Mouse (Mus musculus): Measurements from ENCODE around the gene Krt34.
A peak's percentile ranks its signal among the peaks of the same experiment; 100 is the strongest.

The Krt34 gene

DNA sequence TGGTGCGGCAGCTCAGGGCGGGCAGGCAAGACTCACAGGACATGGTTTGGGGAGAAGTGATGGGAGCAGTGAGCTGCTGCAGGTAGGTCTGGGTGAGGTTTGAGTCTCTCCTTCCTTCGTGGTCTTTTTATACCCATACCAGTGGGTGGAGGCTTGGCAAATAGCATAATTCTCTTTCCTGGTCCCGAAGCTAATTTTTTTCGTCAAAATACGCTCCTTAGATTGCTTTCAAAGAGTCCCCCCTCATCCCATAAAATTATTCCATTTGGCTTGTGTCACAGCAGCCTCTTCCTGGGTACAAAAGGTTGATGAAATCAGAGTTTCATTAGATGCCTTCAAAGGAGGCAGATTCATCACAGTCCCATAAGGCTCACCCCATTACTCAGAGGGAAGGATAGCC lies at the start of gene Krt34:
Krt34 (minus strand) TSS at position 101 of the 400 bp plus-strand sequence.
- no peak for DNase-seq (ENCODE audit: extremely low spot score)

- DNase-seq (ENCODE audit: extremely low spot score), result no peak
Observed at GRCm38 (mm10) chr11:100088378-100089025, 47.1 kb upstream of the Krt34 start.

- no peak for DNase-seq (ENCODE audit: extremely low spot score)
Observed at GRCm38 (mm10) chr11:100087861-100088260, 46.5 kb upstream of the Krt34 start, which contains the start of gene Krt32. Gene Krt32 (minus strand): TSS chr11:100088226.

GRCm38 (mm10) chr11:100073873-100074272 lies 32.5 kb upstream of the Krt34 start:
- no peak for DNase-seq (ENCODE audit: extremely low spot score)

DNA sequence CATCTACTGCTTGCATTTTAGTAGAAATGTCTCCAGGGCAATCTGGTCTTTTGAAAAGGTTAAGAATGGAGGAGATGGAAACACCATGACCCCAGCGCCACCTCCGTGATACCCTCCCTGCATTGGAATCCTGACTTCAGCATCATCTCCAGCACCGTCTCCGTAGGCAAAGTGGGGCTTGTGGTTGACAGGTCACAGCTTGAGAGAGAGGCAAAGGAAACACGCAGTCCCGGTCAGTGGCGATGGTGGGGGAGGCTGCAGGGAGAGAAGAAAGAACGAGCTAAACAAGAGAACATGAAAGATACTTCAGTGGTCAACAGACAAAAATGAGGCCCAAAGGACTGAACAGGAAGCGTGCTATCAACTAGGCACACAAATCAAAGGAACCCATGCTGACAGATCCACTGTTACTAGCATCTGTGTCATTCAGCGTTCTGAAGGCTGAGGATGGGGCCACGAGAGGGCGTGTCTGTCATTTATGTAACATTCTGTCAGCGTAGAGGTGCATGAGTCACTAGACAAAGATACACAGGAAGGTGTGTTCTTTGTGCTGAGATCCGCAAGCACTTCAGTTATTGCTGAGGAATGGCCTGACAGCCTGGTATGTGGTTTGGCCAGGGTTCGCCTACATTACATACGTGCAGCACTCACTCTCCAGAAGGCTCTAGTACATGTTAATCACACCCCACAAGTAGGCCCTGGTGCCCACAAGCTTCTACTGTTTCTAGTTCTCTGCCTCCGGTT lies 26.1 kb upstream of the Krt34 start:
- no peak for DNase-seq (ENCODE audit: extremely low spot score)

GRCm38 (mm10) chr11:100066236-100067010 lies 25.1 kb upstream of the Krt34 start:
- DNase-seq (ENCODE audit: extremely low spot score), result no peak

DNA sequence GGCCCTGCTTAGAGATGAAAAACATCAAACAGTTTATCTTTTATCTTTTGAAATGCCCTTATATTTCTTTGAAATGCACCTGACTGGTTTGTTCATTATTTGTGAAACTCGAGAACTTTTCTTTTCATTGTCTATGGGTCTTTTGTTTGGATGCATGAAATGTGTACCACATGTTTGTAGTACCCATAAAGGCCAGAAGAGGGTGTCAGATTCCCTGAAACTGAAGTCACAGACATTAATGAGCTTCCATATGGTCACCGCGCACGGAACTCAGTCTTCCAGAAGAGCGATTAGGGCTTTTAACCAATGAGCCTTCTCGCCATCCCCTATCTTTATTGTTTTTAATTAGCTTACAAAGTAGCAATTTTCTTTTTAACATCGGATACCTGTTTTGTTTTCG lies 17.5 kb upstream of the Krt34 start:
- peak; percentile 6 for DNase-seq (ENCODE audit: extremely low spot score)

DNA sequence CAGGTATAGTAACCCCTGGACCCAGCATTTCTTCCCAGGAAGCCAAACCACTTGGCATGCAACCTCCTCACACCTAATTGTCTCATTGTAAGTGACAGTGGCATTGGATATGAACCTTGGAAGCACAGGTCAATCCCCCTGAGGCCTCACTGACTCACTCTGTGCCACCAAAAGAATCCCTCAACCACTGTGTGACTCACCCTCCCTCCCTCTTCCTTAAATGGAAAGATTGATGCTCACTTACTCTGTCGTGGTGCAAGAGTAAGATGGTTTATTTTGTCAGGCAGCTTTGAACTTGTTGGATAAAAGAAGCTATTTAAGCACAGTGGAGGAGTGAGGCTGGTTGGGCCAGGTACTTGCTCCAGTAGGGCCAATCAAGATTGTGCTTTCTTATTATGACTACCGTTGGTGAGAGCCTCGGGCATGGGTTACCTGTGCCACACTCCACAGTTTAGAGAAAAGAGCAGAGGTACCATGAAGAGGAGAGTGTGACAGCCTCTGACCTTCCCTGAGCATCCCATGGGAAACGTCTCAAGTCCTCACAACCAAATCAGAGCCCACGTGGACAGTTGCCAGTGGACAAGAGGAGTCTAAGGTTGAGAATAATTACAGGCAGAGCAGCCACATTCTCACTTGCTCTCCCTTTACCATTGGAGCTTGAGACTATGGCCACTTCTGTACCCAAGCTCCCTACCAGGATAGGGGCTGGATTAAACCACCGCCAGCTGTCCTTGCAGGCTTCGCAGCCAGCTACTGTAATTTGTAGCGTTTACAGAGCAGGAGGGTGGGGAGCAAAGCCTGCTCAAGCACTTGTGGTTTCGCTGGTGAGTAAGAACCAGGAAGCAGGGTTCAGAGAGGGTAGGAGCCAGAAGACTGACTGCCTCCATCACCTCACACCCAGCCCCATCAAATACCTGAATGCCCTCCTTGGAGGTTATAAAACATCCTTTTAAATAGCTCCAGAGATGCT lies 14.6 kb upstream of the Krt34 start:
- no peak for DNase-seq (ENCODE audit: extremely low spot score)

- no peak for DNase-seq (ENCODE audit: extremely low spot score)
Observed at GRCm38 (mm10) chr11:100050451-100050850, 9.1 kb upstream of the Krt34 start, which contains the start of gene Krt31. Gene Krt31 (minus strand): TSS chr11:100050551.

DNA sequence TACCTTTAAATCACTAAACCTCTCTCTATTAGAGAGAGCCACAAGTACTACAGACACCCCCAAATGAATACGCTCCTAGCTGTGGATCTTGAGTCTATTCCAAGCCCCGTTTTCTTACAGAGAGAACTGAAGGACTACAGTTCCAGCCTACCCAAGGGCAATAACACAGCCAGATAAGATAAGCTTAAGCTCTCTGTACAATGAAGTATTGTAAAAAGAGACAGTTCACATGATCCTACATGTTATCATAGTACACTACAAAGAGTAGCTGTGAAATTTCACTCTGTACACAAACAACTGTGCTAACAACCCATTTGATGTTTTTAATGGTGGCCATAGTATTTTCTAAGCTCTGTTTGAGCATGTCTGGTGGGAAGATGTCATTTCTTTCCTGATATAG lies 5.8 kb upstream of the Krt34 start:
- DNase-seq (ENCODE audit: extremely low spot score), result no peak

GRCm38 (mm10) chr11:100046303-100046866 lies 5.0 kb upstream of the Krt34 start:
- no peak for DNase-seq (ENCODE audit: extremely low spot score)

DNA sequence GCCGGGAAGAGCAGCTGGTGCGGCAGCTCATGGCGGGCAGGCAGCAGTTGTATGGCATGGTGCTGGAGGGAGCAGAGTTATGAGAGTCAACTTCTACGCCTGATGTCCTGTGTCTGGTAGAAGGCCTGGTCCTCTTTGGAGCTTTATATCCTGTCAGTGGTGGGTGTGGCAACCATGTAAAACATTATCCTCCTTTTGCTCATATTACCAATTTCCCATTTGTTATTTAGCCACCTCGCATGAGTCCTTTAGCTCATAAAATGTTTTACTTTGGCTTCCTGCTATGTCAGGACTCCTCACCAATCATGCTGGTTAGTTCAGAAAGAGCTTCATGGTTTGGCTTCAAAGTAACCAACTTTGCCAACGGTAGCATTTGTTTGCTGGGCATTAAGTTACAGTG lies 11.6 kb downstream of the Krt34 start, which contains the start of gene Krt33b:
Krt33b (minus strand) TSS at position 101 of the 400 bp plus-strand sequence.
- no peak for DNase-seq (ENCODE audit: extremely low spot score)

DNA sequence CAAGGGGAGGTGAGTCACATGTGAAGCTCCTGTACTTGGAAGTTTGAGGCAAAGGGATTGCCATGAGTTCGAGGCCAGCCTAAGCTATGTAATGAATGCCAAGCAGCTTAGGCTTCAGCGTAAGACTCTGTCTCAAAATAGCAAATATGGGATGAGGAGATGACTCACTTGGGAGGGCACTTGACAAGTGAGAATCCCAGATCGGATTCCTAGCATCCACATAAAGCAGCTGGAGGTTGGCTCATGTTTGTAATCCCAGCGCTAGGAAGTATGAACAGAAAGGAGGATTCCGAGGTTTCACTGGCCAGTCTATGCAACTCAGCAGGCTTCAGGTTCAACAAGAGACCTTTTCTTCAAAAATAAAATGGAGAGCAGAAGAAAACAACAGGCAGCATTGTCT lies 19.9 kb downstream of the Krt34 start:
- no peak for DNase-seq (ENCODE audit: extremely low spot score)

DNA sequence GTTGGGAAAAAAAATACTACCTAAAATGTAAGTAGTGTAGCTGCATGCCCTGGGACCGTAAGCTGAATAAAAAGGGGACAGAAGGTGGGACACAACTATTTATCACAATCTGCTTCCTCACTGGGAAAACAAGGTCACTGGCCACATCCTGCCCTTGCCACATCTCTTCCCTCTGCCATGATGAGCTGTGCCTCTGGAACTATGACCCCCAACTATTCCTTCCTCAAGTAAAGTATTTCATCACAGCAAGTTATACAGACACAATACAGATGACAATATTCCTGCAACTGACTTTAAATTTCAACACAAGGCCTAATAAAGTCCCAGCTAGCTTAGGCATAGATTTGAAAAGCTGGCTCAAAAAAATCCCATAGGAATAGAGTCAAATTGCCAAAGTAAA lies 21.9 kb downstream of the Krt34 start:
- no peak for DNase-seq (ENCODE audit: extremely low spot score)

GRCm38 (mm10) chr11:100016112-100016511 lies 25.2 kb downstream of the Krt34 start, which contains the start of gene Krt33a:
Gene Krt33a (minus strand): TSS chr11:100016212.
- no peak for DNase-seq (ENCODE audit: extremely low spot score)

DNA sequence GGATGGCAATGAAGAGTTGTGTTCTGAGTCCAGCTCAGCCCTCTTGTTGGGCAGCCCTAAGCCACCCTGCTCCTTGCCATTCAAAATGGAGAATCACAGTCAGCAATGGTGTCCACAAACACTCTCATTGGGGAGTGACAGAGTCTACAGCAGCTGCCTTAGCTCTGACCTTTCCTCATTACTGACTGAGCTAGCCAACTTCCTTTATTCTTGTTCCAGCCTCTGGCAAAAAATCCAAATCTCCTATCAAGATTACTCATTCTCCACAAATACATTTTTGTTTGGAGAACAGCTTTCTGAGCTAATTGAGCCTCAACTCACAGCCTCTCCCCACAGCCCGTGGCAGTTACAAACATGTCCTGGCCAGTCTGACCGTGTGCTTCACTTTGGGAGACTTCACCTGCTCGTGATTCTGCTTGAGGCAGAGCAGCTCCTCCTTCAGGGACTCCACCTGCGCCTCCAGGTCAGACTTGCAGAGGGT lies 27.6 kb downstream of the Krt34 start:
- DNase-seq (ENCODE audit: extremely low spot score), result no peak

GRCm38 (mm10) chr11:100010682-100011081 lies 30.7 kb downstream of the Krt34 start:
- no peak for DNase-seq (ENCODE audit: extremely low spot score)

DNA sequence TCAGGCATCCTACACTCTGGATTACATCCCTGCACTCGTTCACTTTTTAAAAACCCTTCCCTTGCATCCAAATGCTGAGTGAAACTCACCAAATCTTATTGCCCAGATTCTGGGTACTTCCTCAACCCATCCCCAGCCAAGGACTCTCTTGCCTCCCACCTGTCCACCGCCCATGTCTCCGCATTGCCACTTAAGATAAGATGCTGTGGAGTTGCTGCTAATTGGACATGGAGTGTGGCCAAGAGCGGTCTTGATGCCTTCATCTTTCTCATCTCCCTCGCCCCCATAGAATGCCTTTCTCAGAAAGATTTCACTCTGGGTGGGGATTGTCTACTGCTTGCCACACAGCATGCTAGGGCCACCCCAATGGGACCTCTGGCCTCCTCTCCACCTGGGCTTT lies 33.0 kb downstream of the Krt34 start:
- DNase-seq (ENCODE audit: extremely low spot score), result no peak

DNA sequence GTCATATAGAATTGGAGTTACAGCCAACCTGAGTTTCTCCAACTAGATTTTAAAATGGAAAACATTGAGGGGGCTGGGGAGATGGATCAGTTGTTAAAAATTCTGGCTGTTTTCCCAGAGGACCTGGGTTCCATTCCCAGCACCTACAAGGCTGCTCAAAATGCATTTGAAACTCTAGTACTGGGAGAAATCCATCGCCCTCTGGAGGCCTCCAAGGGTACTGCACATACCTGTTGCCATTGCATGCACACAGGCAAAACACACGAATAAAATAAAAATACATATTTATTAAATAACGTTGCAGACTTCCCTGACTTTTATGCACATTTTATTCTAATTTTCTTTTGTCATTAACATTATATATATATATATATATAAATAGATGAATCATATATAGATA lies 34.7 kb downstream of the Krt34 start:
- DNase-seq (ENCODE audit: extremely low spot score), result no peak

DNA sequence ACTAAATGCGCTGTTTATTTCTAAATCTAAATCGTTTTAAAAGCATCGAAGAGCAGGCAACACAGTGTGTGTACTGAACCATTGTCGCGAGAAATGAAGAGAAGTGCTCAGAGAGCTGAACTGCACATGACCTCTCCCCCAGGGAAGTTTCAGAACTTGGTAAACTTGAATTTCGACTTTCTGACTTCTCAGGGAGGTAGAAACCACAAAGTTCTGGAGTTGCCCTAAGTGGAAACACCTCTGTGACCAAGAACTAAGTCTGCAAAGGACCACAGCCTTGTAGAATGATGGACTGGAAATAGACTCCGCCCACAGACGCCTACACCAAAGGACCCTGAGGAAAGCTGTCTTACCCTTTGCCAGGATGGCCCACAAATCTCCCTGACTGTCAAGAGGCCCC lies 35.4 kb downstream of the Krt34 start:
- DNase-seq (ENCODE audit: extremely low spot score), result no peak

- DNase-seq (ENCODE audit: extremely low spot score), result peak; percentile 33
Observed at GRCm38 (mm10) chr11:100004846-100005245, 36.5 kb downstream of the Krt34 start.
